ENCODE assay signal across 22 mouse cellular contexts in the genomic region with DNA sequence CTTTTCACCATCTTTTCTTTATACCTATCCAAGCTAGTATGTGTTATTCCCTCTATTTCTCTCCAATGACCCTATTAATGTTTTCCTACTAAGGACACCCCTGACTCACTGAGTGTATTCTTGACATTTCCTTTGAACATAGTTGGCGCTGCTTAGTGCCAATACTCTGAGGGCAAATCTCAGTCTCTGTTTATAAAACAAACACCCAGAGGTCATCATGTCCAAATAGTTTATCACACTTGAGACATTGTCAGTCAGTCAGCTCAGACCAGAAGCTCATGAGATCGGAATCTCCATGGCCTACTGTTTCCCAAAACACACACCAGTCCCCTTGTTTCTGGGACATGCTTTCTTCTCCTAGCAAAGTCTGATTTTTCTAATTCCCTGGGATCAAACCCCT.
DNase-seq lines count a peak whose midpoint lies in the region; TF ChIP-seq lines count a peak whose summit lies in the region.
"Had no signal": no experiment of that assay in that cellular context is flagged by ENCODE, and none has a peak within 500 bp of the region (broad histone marks: within the 10 kb centered on the region; RNA-seq: fewer than 3 reads in every experiment).

No protein-coding gene starts in this region.

- TF ChIP-seq POLR2A in embryonic fibroblast, embryonic 13.5 days (IDR thresholded peaks at IDR 0.05; ENCODE audit: low read depth, low read length): no peak

- H3K4me3 ChIP-seq in embryonic fibroblast, embryonic 13.5 days (ENCODE audit: insufficient read depth, low read length): no peak overlapping the region
- H3K4me3 ChIP-seq: embryonic facial prominence, embryonic 13.5 days; forebrain, embryonic 13.5 days; heart, embryonic 13.5 days; hindbrain, embryonic 12.5 days; intestine, embryonic 15.5 days had no signal

- H3K27ac ChIP-seq in embryonic fibroblast, embryonic 13.5 days (ENCODE audit: insufficient read depth, low read length): 0 out of 2 replicates have a peak overlapping the region, but pooled peaks have one; percentile 24
- H3K27ac ChIP-seq: embryonic facial prominence, embryonic 13.5 days; forebrain, embryonic 13.5 days; heart, embryonic 13.5 days; hindbrain, embryonic 12.5 days; intestine, embryonic 15.5 days had no signal

- peaks cover 2% of the 10 kb centered on the region; the same call in 1 of the 2 replicates for H3K4me1 ChIP-seq in embryonic fibroblast, embryonic 13.5 days (ENCODE audit: control insufficient read depth, insufficient read depth, low read length)
- H3K4me1 ChIP-seq: forebrain, embryonic 13.5 days; heart, embryonic 13.5 days; hindbrain, embryonic 12.5 days; intestine, embryonic 15.5 days had no signal

- no peak for TF ChIP-seq CTCF in embryonic fibroblast, embryonic 13.5 days (IDR thresholded peaks at IDR 0.05; ENCODE audit: borderline replicate concordance, insufficient read depth, low read length)

- DNase-seq in embryo, embryonic 10.5 days (ENCODE audit: low spot score): peak; percentile 7
- DNase-seq in embryo, embryonic 10 days (ENCODE audit: low spot score): no peak
- DNase-seq in 3T3-L1 (ENCODE audit: low read depth, low spot score): peak; percentile 54
- peak; percentile 28 for DNase-seq in lung, postnatal 14 days
- no peak for DNase-seq in testis, postnatal 10 days (ENCODE audit: low spot score)
- no peak for DNase-seq in cerebellum, adult 8-10 months
- DNase-seq in frontal cortex, postnatal 14 days (ENCODE audit: low spot score in 2 of 2): no peak
- DNase-seq: adrenal gland, adult 8-10 months; adrenal gland, postnatal 36 days; cerebellum, adult 11 months; cerebellum, adult 9-11 months; cerebellum, postnatal 36 days; forebrain, postnatal 0 days; gastrocnemius, postnatal 36 days; heart, adult 11 months; heart, postnatal 4 days had no signal

Comparison
In these comparisons a context has a peak if more than half of its experiments do, and no peak if none do; other contexts are left out.
1. DNase-seq: peak in embryo, embryonic 10.5 days (single experiment), 3T3-L1 (single experiment) and lung, postnatal 14 days (single experiment); none in embryo, embryonic 10 days (single experiment), testis, postnatal 10 days (single experiment), cerebellum, adult 8-10 months (single experiment) and frontal cortex, postnatal 14 days (0 of 2).